Mouse (Mus musculus): ENCODE data around the gene Smndc1. TPM values are rescaled to one million over a fixed set of nuclear protein-coding genes. Genes with fewer than 3 reads are reported as not detected.

The Smndc1 gene
- polyA plus RNA-seq, 1 experiment from 2014 or later, result 40.7 TPM

- peaks cover 19% of the 10 kb centered on the region for H3K4me1 ChIP-seq
- no peaks in the 10 kb centered on the region for H3K27me3 ChIP-seq
- under 1% methylated on average over 29 of the region's 29 CpGs for WGBS
- H3K27ac ChIP-seq, result peak overlapping the region; percentile 80
- no peaks in the 10 kb centered on the region for H3K9me3 ChIP-seq
- H3K4me3 ChIP-seq, result peak overlapping the region; percentile 85
- H3K36me3 ChIP-seq, result peaks cover 15% of the 10 kb centered on the region
- ATAC-seq (ENCODE audit: insufficient number of reproducible peaks, insufficient read depth, low FRiP score, low TSS enrichment), result peak; percentile 75
- peak overlapping the region; percentile 91 for H3K4me2 ChIP-seq (replicated peaks)
- peak overlapping the region; percentile 72 for H3K9ac ChIP-seq
Measured at GRCm38 (mm10) chr19:53329992-53330381, 60.4 kb downstream of the Smndc1 start.

Other genes with a start within 250 kb of the Smndc1 start
- 44.8 and 44.9 TPM in 2 replicates for gene Mxi1, start 80.1 kb downstream of the Smndc1 start, polyA plus RNA-seq (2016; fragmentation: Nextera tagmentation; extraction: Ambion mirVana)
- not detected in 2 replicates for gene Gm10197, start 18.8 kb downstream of the Smndc1 start, polyA plus RNA-seq (2016; fragmentation: Nextera tagmentation; extraction: Ambion mirVana)
- gene Dusp5, start 138.5 kb upstream of the Smndc1 start, polyA plus RNA-seq (2016; fragmentation: Nextera tagmentation; extraction: Ambion mirVana), result 4.5 and 5.2 TPM in 2 replicates
- 399 and 424 TPM in 2 replicates for gene Nutf2-ps1, start 198.5 kb upstream of the Smndc1 start, polyA plus RNA-seq (2016; fragmentation: Nextera tagmentation; extraction: Ambion mirVana)
- gene Smc3, start 209.8 kb upstream of the Smndc1 start, polyA plus RNA-seq (2016; fragmentation: Nextera tagmentation; extraction: Ambion mirVana), result 76.9 and 81.9 TPM in 2 replicates

Data from embryonic facial prominence, embryonic 12.5 days (tissue).